Mouse (Mus musculus): ENCODE data around the gene Mrps34. TPM values are rescaled to one million over a fixed set of nuclear protein-coding genes. Genes with fewer than 3 reads are reported as not detected.

Mrps34 gene
- polyA plus RNA-seq, 1 experiment from 2014 or later, result 141 TPM

- no peaks in the 10 kb centered on the region for H3K9me3 ChIP-seq (replicated peaks; ENCODE audit: low read length)
- DNase-seq (ENCODE audit: low spot score), result no peak
- 59% methylated on average over 10 of the region's 10 CpGs for WGBS
- H3K9ac ChIP-seq (ENCODE audit: low read depth, low read length), result peak overlapping the region; percentile 71
- 0 out of 2 replicates have a peak, but pooled peaks cover 8% of the 10 kb centered on the region for H3K4me1 ChIP-seq (replicated peaks; ENCODE audit: insufficient read depth, low read length)
- TF ChIP-seq CTCF (IDR thresholded peaks at IDR 0.05; ENCODE audit: low read depth), result no peak
- peaks cover 6% of the 10 kb centered on the region; the same call in 1 of the 2 replicates for H3K36me3 ChIP-seq (ENCODE audit: insufficient read depth, low read length)
- peak overlapping the region; percentile 81 for H3K4me2 ChIP-seq (ENCODE audit: low read length)
- no peak overlapping the region for H3K27ac ChIP-seq
- peak overlapping the region; percentile 68 for H3K4me3 ChIP-seq (replicated peaks; ENCODE audit: low read depth, low read length)
- H3K27me3 ChIP-seq (ENCODE audit: insufficient read depth, low read length), result no peaks in the 10 kb centered on the region
- ATAC-seq (replicated peaks; ENCODE audit: low FRiP score, low read depth), result no peak
These were observed 43.4 kb upstream of the Mrps34 start for GRCm38 (mm10) chr17:24851381-24852125.

DNA sequence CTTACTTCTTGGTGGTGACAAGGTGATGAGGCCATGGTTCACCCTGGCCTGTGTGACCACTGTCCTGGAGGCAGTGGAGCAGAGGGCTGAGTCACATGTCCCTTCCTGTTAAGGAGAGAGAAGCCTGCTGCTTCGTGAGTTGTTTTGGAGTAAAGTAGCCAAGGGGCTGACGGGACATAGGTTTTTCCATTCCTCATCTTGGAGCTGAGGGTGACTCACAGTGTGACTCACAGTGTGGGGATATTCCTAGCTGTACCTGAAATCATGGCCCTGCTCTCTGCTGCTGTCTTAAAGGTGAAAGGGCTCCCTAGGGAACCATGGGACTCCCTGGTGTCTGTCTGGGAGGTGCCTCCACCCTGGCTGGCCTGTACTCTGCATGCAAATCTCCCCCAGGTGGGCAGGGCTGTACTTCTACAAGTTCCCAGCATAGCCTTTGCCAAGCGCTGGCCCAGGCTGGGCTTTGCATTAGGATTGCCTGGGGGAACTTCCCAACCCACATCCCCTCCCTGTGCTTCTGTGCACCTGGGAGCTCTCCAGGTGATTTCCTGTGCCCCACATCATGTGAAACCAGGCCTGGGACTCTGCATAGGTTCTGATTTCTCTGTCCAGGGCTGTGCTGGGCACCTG, 39.0 kb upstream of the Mrps34 start:
- Histone ChIP-seq H3K4me3 (replicated peaks; ENCODE audit: low read depth, low read length) (no peak overlapping the region), H3K9me3 (replicated peaks; ENCODE audit: low read length) (no peaks in the 10 kb centered on the region), H3K36me3 (ENCODE audit: insufficient read depth, low read length) (peaks cover 11% of the 10 kb centered on the region; the same call in 1 of the 2 replicates), H3K4me1 (replicated peaks; ENCODE audit: insufficient read depth, low read length) (0 out of 2 replicates have a peak, but pooled peaks cover 5% of the 10 kb centered on the region), H3K9ac (ENCODE audit: low read depth, low read length) (no peak overlapping the region), H3K27ac (no peak overlapping the region), H3K4me2 (ENCODE audit: low read length) (no peak overlapping the region), H3K27me3 (ENCODE audit: insufficient read depth, low read length) (no peaks in the 10 kb centered on the region)
- peak; percentile 25; the same call in 1 of the 2 replicates for ATAC-seq (replicated peaks; ENCODE audit: low FRiP score, low read depth)
- DNase-seq (ENCODE audit: low spot score), result no peak
- no peak for TF ChIP-seq CTCF (IDR thresholded peaks at IDR 0.05; ENCODE audit: low read depth)
- 91% methylated on average over 3 of the region's 3 CpGs for WGBS

DNA sequence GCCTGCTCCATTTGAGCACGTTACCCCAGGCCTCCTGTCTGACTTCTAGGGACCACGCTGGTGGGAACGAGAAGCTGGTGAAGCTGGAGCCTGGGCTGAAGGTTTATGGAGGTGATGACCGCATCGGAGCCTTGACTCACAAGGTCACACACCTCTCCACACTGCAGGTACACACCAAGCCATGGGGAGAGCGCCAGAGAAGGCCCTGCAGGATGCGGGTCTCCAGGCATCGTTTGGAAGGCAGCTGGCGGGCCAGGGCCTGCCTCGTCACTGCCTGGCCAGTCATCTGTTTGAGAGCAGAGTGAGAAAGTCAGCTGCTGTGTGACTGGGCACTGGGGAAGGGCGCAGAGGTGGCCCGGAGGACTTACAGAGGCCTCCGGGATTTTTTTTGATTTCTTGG, 38.3 kb upstream of the Mrps34 start:
- H3K9ac ChIP-seq (ENCODE audit: low read depth, low read length), result no peak overlapping the region
- H3K9me3 ChIP-seq (replicated peaks; ENCODE audit: low read length), result no peaks in the 10 kb centered on the region
- ATAC-seq (replicated peaks; ENCODE audit: low FRiP score, low read depth), result no peak
- H3K4me2 ChIP-seq (ENCODE audit: low read length), result no peak overlapping the region
- no peaks in the 10 kb centered on the region for H3K27me3 ChIP-seq (ENCODE audit: insufficient read depth, low read length)
- H3K36me3 ChIP-seq (ENCODE audit: insufficient read depth, low read length), result peaks cover 17% of the 10 kb centered on the region
- no peak for TF ChIP-seq CTCF (IDR thresholded peaks at IDR 0.05; ENCODE audit: low read depth)
- H3K4me1 ChIP-seq (replicated peaks; ENCODE audit: insufficient read depth, low read length), result 0 out of 2 replicates have a peak, but pooled peaks cover 2% of the 10 kb centered on the region
- no peak for DNase-seq (ENCODE audit: low spot score)
- no peak overlapping the region for H3K27ac ChIP-seq
- no peak overlapping the region for H3K4me3 ChIP-seq (replicated peaks; ENCODE audit: low read depth, low read length)
- WGBS, result 91% methylated on average over 13 of the region's 13 CpGs

DNA sequence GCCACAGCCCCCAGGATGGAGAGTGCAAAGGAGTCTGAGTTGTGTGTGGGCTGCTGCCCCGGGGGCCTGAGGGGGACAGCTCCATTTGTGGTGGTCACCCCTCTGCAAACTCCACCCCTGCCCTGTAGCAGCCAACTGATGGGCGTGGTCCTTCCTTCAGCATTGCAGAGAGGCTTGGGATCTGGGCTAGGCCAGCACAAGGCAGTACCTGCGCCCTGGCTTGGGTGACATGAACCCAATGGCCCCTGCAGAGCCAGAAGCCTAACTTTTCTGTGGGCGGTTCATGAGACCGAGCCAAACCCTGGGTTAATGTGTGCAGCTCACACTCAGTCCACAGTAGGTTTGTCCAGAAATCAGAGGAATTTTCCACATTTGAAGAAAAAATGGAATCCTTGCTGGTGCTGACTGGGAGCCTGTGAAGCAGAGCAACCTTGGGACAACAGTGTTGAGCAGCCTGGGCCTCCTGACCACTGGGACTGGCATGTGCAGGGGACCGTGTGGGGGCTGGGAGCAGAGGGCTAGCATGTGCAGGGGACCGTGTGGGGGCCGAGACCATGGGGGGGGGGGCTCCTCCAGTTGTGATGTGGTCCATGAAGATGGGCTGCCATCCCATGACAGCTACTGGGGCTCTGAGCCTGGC, 37.0 kb upstream of the Mrps34 start:
- no peak for TF ChIP-seq CTCF (IDR thresholded peaks at IDR 0.05; ENCODE audit: low read depth)
- peaks cover 27% of the 10 kb centered on the region for H3K36me3 ChIP-seq (ENCODE audit: insufficient read depth, low read length)
- H3K4me2 ChIP-seq (ENCODE audit: low read length), result no peak overlapping the region
- no peaks in the 10 kb centered on the region for H3K9me3 ChIP-seq (replicated peaks; ENCODE audit: low read length)
- H3K27me3 ChIP-seq (ENCODE audit: insufficient read depth, low read length), result no peaks in the 10 kb centered on the region
- no peak overlapping the region for H3K27ac ChIP-seq
- H3K4me3 ChIP-seq (replicated peaks; ENCODE audit: low read depth, low read length), result no peak overlapping the region
- H3K4me1 ChIP-seq (replicated peaks; ENCODE audit: insufficient read depth, low read length), result no peaks in the 10 kb centered on the region
- no peak for DNase-seq (ENCODE audit: low spot score)
- 81% methylated on average over 8 of the region's 8 CpGs for WGBS
- no peak overlapping the region for H3K9ac ChIP-seq (ENCODE audit: low read depth, low read length)
- ATAC-seq (replicated peaks; ENCODE audit: low FRiP score, low read depth), result peak; percentile 63

- ATAC-seq (replicated peaks; ENCODE audit: low FRiP score, low read depth), result no peak
These were observed 35.9 kb upstream of the Mrps34 start for GRCm38 (mm10) chr17:24858967-24859366.

DNA sequence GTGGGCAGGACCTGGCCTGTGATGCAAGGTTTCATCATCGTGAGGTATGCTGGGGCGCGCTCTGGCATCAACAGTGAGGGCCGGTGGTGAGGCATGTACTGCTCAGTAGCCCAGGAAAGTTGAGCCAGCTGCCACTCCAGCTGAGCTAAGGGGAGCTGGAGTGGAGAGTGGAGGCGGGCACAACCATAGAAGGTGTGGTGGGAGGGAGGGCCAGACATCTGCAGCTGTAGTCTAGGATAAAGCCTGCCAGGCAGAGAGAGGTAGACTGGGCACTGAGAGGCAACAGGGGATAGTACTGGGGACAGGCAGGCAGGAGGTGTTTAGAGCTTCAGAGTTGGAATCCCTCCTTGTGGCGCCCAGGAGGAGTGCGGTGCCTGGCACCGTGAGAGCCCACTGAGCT, 34.8 kb upstream of the Mrps34 start:
- ATAC-seq (replicated peaks; ENCODE audit: low FRiP score, low read depth) (no peak), DNase-seq (ENCODE audit: low spot score) (no peak)
- peaks cover 29% of the 10 kb centered on the region for H3K36me3 ChIP-seq (ENCODE audit: insufficient read depth, low read length)
- TF ChIP-seq CTCF (IDR thresholded peaks at IDR 0.05; ENCODE audit: low read depth), result no peak
- H3K27ac ChIP-seq, result no peak overlapping the region
- H3K27me3 ChIP-seq (ENCODE audit: insufficient read depth, low read length), result no peaks in the 10 kb centered on the region
- H3K4me2 ChIP-seq (ENCODE audit: low read length), result no peak overlapping the region
- H3K9ac ChIP-seq (ENCODE audit: low read depth, low read length), result no peak overlapping the region
- H3K9me3 ChIP-seq (replicated peaks; ENCODE audit: low read length), result no peaks in the 10 kb centered on the region
- WGBS, result 93% methylated on average over 8 of the region's 8 CpGs
- no peak overlapping the region for H3K4me3 ChIP-seq (replicated peaks; ENCODE audit: low read depth, low read length)
- H3K4me1 ChIP-seq (replicated peaks; ENCODE audit: insufficient read depth, low read length), result no peaks in the 10 kb centered on the region

More at GRCm38 (mm10) chr17:24858967-24859366, 35.9 kb upstream of the Mrps34 start:
- Histone ChIP-seq H3K9me3 (replicated peaks; ENCODE audit: low read length) (no peaks in the 10 kb centered on the region), H3K9ac (ENCODE audit: low read depth, low read length) (no peak overlapping the region), H3K27ac (no peak overlapping the region), H3K4me2 (ENCODE audit: low read length) (no peak overlapping the region), H3K4me3 (replicated peaks; ENCODE audit: low read depth, low read length) (no peak overlapping the region), H3K36me3 (ENCODE audit: insufficient read depth, low read length) (peaks cover 25% of the 10 kb centered on the region), H3K4me1 (replicated peaks; ENCODE audit: insufficient read depth, low read length) (no peaks in the 10 kb centered on the region), H3K27me3 (ENCODE audit: insufficient read depth, low read length) (no peaks in the 10 kb centered on the region)
- TF ChIP-seq CTCF (IDR thresholded peaks at IDR 0.05; ENCODE audit: low read depth), result no peak
- no peak for DNase-seq (ENCODE audit: low spot score)
- WGBS, result 85% methylated on average over 6 of the region's 6 CpGs

Measured in kidney, postnatal 0 days (tissue).